Mouse (Mus musculus) MEL (cell line): Measurements from ENCODE around the gene Olfr557. TPM values are rescaled to one million over a fixed set of nuclear protein-coding genes. Genes with fewer than 3 reads are reported as not detected.

Source experiments
- DNase-seq: peaks from one replicate; pipeline ENCODE4 v3.0.0; 2011; ENCODE audit warnings: low read depth, low spot score
- H3K27ac ChIP-seq: 2 replicates; pipeline ENCODE4 v1.5.1; 2012; ENCODE audit warnings: low read depth, mild to moderate bottlenecking, control low read depth, low read length, moderate library complexity; ENCODE audit not compliant: control insufficient read depth
- H3K27me3 ChIP-seq, 2 experiments: fragments of 150-350 bp in 1 of 2; sonication (generic) in 1 of 2; 2 replicates each; pipeline ENCODE4 v1.6.1; 2012; ENCODE audit warnings: low read length in 2 of 2, mild to moderate bottlenecking in 2 of 2, improper control_type of control experiment in 1 of 2, moderate library complexity in 1 of 2; ENCODE audit not compliant: insufficient read depth in 2 of 2, control insufficient read depth in 1 of 2
- H3K36me3 ChIP-seq, 2 experiments: 2 replicates each; pipeline ENCODE4 v1.6.1; 2012 to 2014; ENCODE audit warnings: low read length in 2 of 2, improper control_type of control experiment in 1 of 2, inconsistent platforms in 1 of 2, mild to moderate bottlenecking in 1 of 2; ENCODE audit not compliant: insufficient read depth in 2 of 2, control insufficient read depth in 1 of 2
- H3K4me1 ChIP-seq, 2 experiments: fragments of 150-350 bp in 1 of 2; sonication (generic) in 1 of 2; 2 replicates each; pipeline ENCODE4 v1.6.1; 2012; ENCODE audit warnings: low read length in 2 of 2, improper control_type of control experiment in 1 of 2, mild to moderate bottlenecking in 1 of 2; ENCODE audit not compliant: insufficient read depth in 2 of 2, control insufficient read depth in 1 of 2
- H3K4me3 ChIP-seq, 2 experiments: fragments of 150-350 bp in 1 of 2; sonication (generic) in 1 of 2; 2 replicates each; pipeline ENCODE4 v1.5.1; 2012; ENCODE audit warnings: low read depth in 2 of 2, low read length in 2 of 2, mild to moderate bottlenecking in 2 of 2, moderate library complexity in 2 of 2, control low read depth in 1 of 2, improper control_type of control experiment in 1 of 2; ENCODE audit not compliant: control insufficient read depth in 1 of 2, insufficient read depth in 1 of 2
- H3K79me2 ChIP-seq: 2 replicates; pipeline ENCODE4 v1.6.1; 2012; ENCODE audit warnings: mild to moderate bottlenecking, low read length, moderate library complexity; ENCODE audit not compliant: control insufficient read depth, poor library complexity, insufficient read depth
- H3K9ac ChIP-seq: 2 replicates; pipeline ENCODE4 v1.6.1; 2012; ENCODE audit warnings: low read depth, mild to moderate bottlenecking, control low read depth, low read length, moderate library complexity; ENCODE audit not compliant: control insufficient read depth, poor library complexity, severe bottlenecking
- H3K9me3 ChIP-seq: fragments of 150-350 bp; sonication (generic); replicated peaks from 2 replicates; pipeline ENCODE4 v1.6.1; 2012; ENCODE audit warnings: mild to moderate bottlenecking, low read length, improper control_type of control experiment, moderate library complexity; ENCODE audit not compliant: insufficient read depth
- CTCF ChIP-seq, 3 experiments: IDR thresholded peaks in 2 of 3; conservative IDR thresholded peaks in 1 of 3; 2 replicates each; pipeline ENCODE4 v1.5.1; 2011 to 2012; ENCODE audit warnings: low read length in 3 of 3, low read depth in 2 of 3, mild to moderate bottlenecking in 2 of 3, improper control_type of control experiment in 1 of 3, inconsistent platforms in 1 of 3, mixed read lengths in 1 of 3, moderate library complexity in 1 of 3; ENCODE audit not compliant: control insufficient read depth in 1 of 3, insufficient read depth in 1 of 3, poor library complexity in 1 of 3, severe bottlenecking in 1 of 3
- E2F4 ChIP-seq: IDR thresholded peaks from 2 replicates; pipeline ENCODE4 v1.6.1; 2011; ENCODE audit warnings: low read depth, low read length, improper control_type of control experiment, borderline replicate concordance
- ETS1 ChIP-seq: IDR thresholded peaks from 2 replicates; pipeline ENCODE4 v1.6.1; 2012; ENCODE audit warnings: low read depth, mild to moderate bottlenecking, inconsistent platforms, low read length, improper control_type of control experiment, moderate library complexity
- GATA1 ChIP-seq: IDR thresholded peaks from 2 replicates; pipeline ENCODE4 v1.6.1; 2011; ENCODE audit warnings: low read depth, low read length, improper control_type of control experiment
- HCFC1 ChIP-seq: IDR thresholded peaks from 2 replicates; pipeline ENCODE4 v1.6.1; 2012; ENCODE audit warnings: low read depth, mild to moderate bottlenecking, inconsistent platforms, low read length, improper control_type of control experiment, moderate library complexity
- MAFK ChIP-seq: IDR thresholded peaks from 2 replicates; pipeline ENCODE4 v1.6.1; 2011; ENCODE audit warnings: low read depth, mild to moderate bottlenecking, low read length, improper control_type of control experiment, borderline replicate concordance
- NELFE ChIP-seq: IDR thresholded peaks from 2 replicates; pipeline ENCODE4 v1.6.1; 2011; ENCODE audit warnings: low read depth, low read length, improper control_type of control experiment
- POLR2A ChIP-seq, 2 experiments: IDR thresholded peaks; 2 replicates each; pipeline ENCODE4 v1.6.1; 2011 to 2012; ENCODE audit warnings: low read length in 2 of 2, mild to moderate bottlenecking in 2 of 2, control low read depth in 1 of 2, improper control_type of control experiment in 1 of 2, low read depth in 1 of 2, moderate library complexity in 1 of 2; ENCODE audit not compliant: control insufficient read depth in 1 of 2, insufficient read depth in 1 of 2, poor library complexity in 1 of 2
- POLR2AphosphoS2 ChIP-seq: IDR thresholded peaks from 2 replicates; pipeline ENCODE4 v1.6.1; 2011; ENCODE audit warnings: low read length, improper control_type of control experiment
- RAD21 ChIP-seq: IDR thresholded peaks from 2 replicates; pipeline ENCODE4 v1.6.1; 2011; ENCODE audit warnings: mild to moderate bottlenecking, low read depth, low read length, improper control_type of control experiment
- SIN3A ChIP-seq: IDR thresholded peaks from 2 replicates; pipeline ENCODE4 v1.6.1; 2012; ENCODE audit warnings: low read length, improper control_type of control experiment, inconsistent platforms
- SMC3 ChIP-seq: IDR thresholded peaks from 2 replicates; pipeline ENCODE4 v1.6.1; 2011; ENCODE audit warnings: low read depth, low read length, improper control_type of control experiment
- TBP ChIP-seq: IDR thresholded peaks from 2 replicates; pipeline ENCODE4 v1.8.0; 2011; ENCODE audit warnings: low read depth, low read length, improper control_type of control experiment
- UBTF ChIP-seq: IDR thresholded peaks from 2 replicates; pipeline ENCODE4 v1.6.1; 2012; ENCODE audit warnings: low read depth, mild to moderate bottlenecking, inconsistent platforms, low read length, improper control_type of control experiment, moderate library complexity, borderline replicate concordance; ENCODE audit not compliant: insufficient read depth
- USF2 ChIP-seq, 2 experiments: IDR thresholded peaks; 2 replicates each; pipeline ENCODE4 v1.6.1; 2011 to 2012; ENCODE audit warnings: improper control_type of control experiment in 2 of 2, low read length in 2 of 2, borderline replicate concordance in 1 of 2, inconsistent platforms in 1 of 2, low read depth in 1 of 2, mild to moderate bottlenecking in 1 of 2; ENCODE audit not compliant: insufficient read depth in 1 of 2
- ZC3H11A ChIP-seq: IDR thresholded peaks from 2 replicates; pipeline ENCODE4 v1.6.1; 2012; ENCODE audit warnings: low read depth, mild to moderate bottlenecking, inconsistent platforms, low read length, improper control_type of control experiment
- ZKSCAN1 ChIP-seq: IDR thresholded peaks from 2 replicates; pipeline ENCODE4 v1.6.1; 2012; ENCODE audit warnings: low read depth, mild to moderate bottlenecking, inconsistent platforms, low read length, improper control_type of control experiment, moderate library complexity
- ZMIZ1 ChIP-seq: IDR thresholded peaks from 2 replicates; pipeline ENCODE4 v1.6.1; 2012; ENCODE audit warnings: low read depth, mild to moderate bottlenecking, inconsistent platforms, low read length, improper control_type of control experiment, moderate library complexity
- ZNF384 ChIP-seq: IDR thresholded peaks from 2 replicates; pipeline ENCODE4 v1.6.1; 2012; ENCODE audit warnings: low read depth, mild to moderate bottlenecking, inconsistent platforms, low read length, improper control_type of control experiment
- polyA plus RNA-seq, 2 experiments: library from polyadenylated mRNA; stranded (reverse) in 1 of 2; unstranded in 1 of 2; fragments of >175 nt in 1 of 2; fragments of >200 nt in 1 of 2; gene quantifications; 2 replicates each; pipeline versions ENCODE4 v1.2.1 to v1.2.4; 2012; ENCODE audit warnings: low replicate concordance in 2 of 2, low read depth in 1 of 2; ENCODE audit not compliant: insufficient read length in 2 of 2, insufficient read depth in 1 of 2, missing spikeins in 1 of 2
- total RNA-seq: library from RNA; depleted of rRNA; stranded (reverse); fragments of 300-350 nt; gene quantifications from 2 replicates; pipeline ENCODE4 v1.2.3, GENCODE M21; 2012

Olfr557 gene
- total and polyA plus RNA-seq, 3 experiments, result not detected

DNA sequence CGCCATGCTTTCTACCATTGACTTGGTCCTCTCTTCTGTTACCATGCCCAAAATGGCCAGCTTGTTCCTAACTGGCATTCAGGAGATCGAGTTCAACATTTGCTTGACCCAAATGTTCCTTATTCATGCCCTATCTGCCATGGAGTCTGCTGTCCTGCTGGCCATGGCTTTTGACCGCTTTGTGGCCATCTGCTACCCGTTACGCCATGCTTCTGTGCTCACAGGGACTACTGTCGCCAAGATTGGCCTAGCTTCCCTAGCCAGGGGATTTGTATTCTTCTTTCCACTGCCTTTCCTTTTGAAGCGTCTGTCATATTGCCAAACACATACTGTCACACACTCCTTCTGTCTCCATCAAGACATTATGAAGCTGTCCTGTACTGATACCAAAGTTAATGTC is 2.8 kb downstream of the Olfr557 start:
- Histone ChIP-seq H3K27ac (no peak overlapping the region), H3K9me3 (no peaks in the 10 kb centered on the region), H3K27me3 (no peaks in the 10 kb centered on the region), H3K79me2 (no peaks in the 10 kb centered on the region), H3K4me1 (no peaks in the 10 kb centered on the region), H3K4me3 (no peak overlapping the region)
- TF ChIP-seq RAD21, result no peak
- TF ChIP-seq NELFE, result no peak
- no peak for TF ChIP-seq ZC3H11A
- TF ChIP-seq SMC3, result no peak
- TF ChIP-seq POLR2A (IDR thresholded peaks at IDR 0.05; ENCODE audit: control insufficient read depth in 1 of 2, insufficient read depth in 1 of 2, low read depth in 1 of 2, low read length in 2 of 2, poor library complexity in 1 of 2), result no peak
- TF ChIP-seq, all 39 proteins: peak for 0
- H3K9ac ChIP-seq, result no peak overlapping the region
- DNase-seq, result no peak
- no peaks in the 10 kb centered on the region for H3K36me3 ChIP-seq

DNA sequence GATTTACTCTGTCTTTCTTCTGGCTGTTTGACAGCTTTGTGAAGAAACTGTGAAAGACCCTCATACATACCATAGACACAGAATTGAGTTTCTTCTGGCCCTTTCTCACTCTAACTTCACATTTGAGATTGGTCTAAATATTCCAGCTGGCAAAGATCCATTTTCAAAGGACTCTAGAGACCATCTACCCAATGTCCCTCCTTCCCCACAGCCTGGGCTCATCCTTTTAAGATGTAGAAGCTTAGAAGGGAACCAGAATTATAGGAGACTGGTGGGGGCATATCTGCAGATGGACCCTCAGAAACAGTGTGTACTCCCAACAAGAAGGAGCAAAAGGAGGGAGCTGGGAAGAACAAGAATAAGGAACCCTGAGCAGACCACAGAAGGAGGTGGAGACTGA is 6.2 kb downstream of the Olfr557 start, which contains the start of gene Olfr558:
Olfr558 (plus strand) TSS at position 301 of the 400 bp plus-strand sequence.
- DNase-seq, result no peak
- TF ChIP-seq POLR2A (IDR thresholded peaks at IDR 0.05; ENCODE audit: control insufficient read depth in 1 of 2, insufficient read depth in 1 of 2, low read depth in 1 of 2, low read length in 2 of 2, poor library complexity in 1 of 2) (no peak), HCFC1 (no peak), SIN3A (no peak), E2F4 (no peak), CTCF (IDR thresholded peaks at IDR 0.05 in 2 of 3, conservative IDR thresholded peaks at IDR 0.05 in 1 of 3; ENCODE audit: control insufficient read depth in 1 of 3, insufficient read depth in 1 of 3, low read depth in 2 of 3, low read length in 3 of 3, poor library complexity in 1 of 3, severe bottlenecking in 1 of 3) (no peak), ZNF384 (no peak), POLR2AphosphoS2 (no peak), ETS1 (no peak), ZKSCAN1 (no peak), ZMIZ1 (no peak), USF2 (IDR thresholded peaks at IDR 0.05; ENCODE audit: borderline replicate concordance in 1 of 2, insufficient read depth in 1 of 2, low read depth in 1 of 2, low read length in 2 of 2) (no peak), TBP (no peak), MAFK (no peak), GATA1 (no peak), UBTF (no peak)

More for the DNA sequence above, 6.2 kb downstream of the Olfr557 start, which contains the start of gene Olfr558:
- Histone ChIP-seq H3K27ac (no peak within 1 kb of the TSS), H3K4me1 (no peaks in the 10 kb centered on the region), H3K9ac (no peak within 1 kb of the TSS), H3K79me2 (no peaks in the 10 kb centered on the region), H3K4me3 (no peak within 1 kb of the TSS), H3K36me3 (no peaks in the 10 kb centered on the region), H3K27me3 (no peaks in the 10 kb centered on the region; a peak in 1 of 4 replicates), H3K9me3 (no peaks in the 10 kb centered on the region)
